19 mouse cellular contexts compared by ENCODE assay signal in the genomic region with DNA sequence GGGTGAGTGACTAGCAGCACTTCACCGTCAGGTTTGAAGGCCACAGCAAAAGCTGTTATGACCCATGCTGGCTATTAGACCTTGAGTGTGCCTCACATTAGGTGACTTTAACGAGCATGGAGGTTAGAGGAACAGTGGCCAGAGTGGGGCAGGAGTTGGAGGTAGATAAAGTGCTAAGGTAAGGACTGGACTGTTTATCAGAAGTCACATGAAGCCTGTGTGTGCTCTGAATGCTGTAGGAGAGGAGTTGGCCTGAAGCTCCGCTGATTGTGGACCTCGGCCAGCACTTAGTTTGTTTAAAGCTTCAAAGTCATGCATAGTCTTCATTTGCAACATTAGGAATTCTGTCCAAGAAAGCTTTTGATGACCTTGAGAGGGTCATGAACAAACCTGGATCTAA. TPM values are rescaled to one million over a fixed set of nuclear protein-coding genes. Genes with fewer than 3 reads are reported as not detected.
A peak's percentile ranks its signal among the peaks of the same experiment; 100 is the strongest.
DNase-seq lines count a peak whose midpoint lies in the region; ATAC-seq and TF ChIP-seq lines count a peak whose summit lies in the region.
"Had no signal": no experiment of that assay in that cellular context is flagged by ENCODE, and none has a peak within 500 bp of the region (broad histone marks: within the 10 kb centered on the region; RNA-seq: fewer than 3 reads in every experiment).

No protein-coding gene starts in this region.

- peak; percentile 13 for DNase-seq in adrenal gland, adult 2 months
- DNase-seq in adrenal gland, adult 18-20 months (ENCODE audit: low spot score in 2 of 2), result no peak
- peak; percentile 15 for DNase-seq in kidney, adult 18-20 months
- DNase-seq in liver, postnatal 0 days, result no peak
- no peak for DNase-seq in left cerebral cortex, adult 18-20 months (ENCODE audit: low spot score in 2 of 2)
- DNase-seq: B cell, adult 2 months; cerebellum, adult 2 months; cerebellum, postnatal 10 days; gastrocnemius, adult 2 months; gastrocnemius, postnatal 25 days; heart, postnatal 4 days had no signal

- no peak for TF ChIP-seq EP300 in liver, postnatal 0 days (IDR thresholded peaks at IDR 0.05; ENCODE audit: low read depth)

- 84% methylated on average over 4 of the region's 4 CpGs for WGBS in kidney, embryonic 15.5 days
- 57% methylated on average over 4 of the region's 4 CpGs for WGBS in liver, postnatal 0 days (ENCODE audit: insufficient replicate concordance)
- 56% methylated on average over 4 of the region's 4 CpGs for WGBS in liver, embryonic 12.5 days (ENCODE audit: insufficient replicate concordance)

- no peak overlapping the region for H3K4me3 ChIP-seq in kidney, embryonic 15.5 days (replicated peaks)
- H3K4me3 ChIP-seq in liver, postnatal 0 days (ENCODE audit: low read depth, low read length), result no peak overlapping the region
- no peak overlapping the region for H3K4me3 ChIP-seq in liver, embryonic 12.5 days
- H3K4me3 ChIP-seq: embryonic facial prominence, embryonic 10.5 days; gastrocnemius, adult 2 months; hindbrain, embryonic 12.5 days had no signal

- TF ChIP-seq CTCF in liver, postnatal 0 days (IDR thresholded peaks at IDR 0.05; ENCODE audit: low read depth), result no peak

- peaks cover 8% of the 10 kb centered on the region; the same call in 1 of the 2 replicates for H3K36me3 ChIP-seq in kidney, embryonic 15.5 days
- no peaks in the 10 kb centered on the region; the same call in 1 of the 2 replicates for H3K36me3 ChIP-seq in liver, postnatal 0 days (replicated peaks; ENCODE audit: insufficient read depth, low read length)
- no peaks in the 10 kb centered on the region for H3K36me3 ChIP-seq in liver, embryonic 12.5 days
- H3K36me3 ChIP-seq: hindbrain, embryonic 12.5 days had no signal

- H3K4me2 ChIP-seq in kidney, embryonic 15.5 days, result no peak overlapping the region
- H3K4me2 ChIP-seq in liver, postnatal 0 days (ENCODE audit: low read depth, low read length), result no peak overlapping the region
- no peak overlapping the region for H3K4me2 ChIP-seq in liver, embryonic 12.5 days
- H3K4me2 ChIP-seq: hindbrain, embryonic 12.5 days had no signal

- no peak for ATAC-seq in kidney, embryonic 15.5 days (replicated peaks; ENCODE audit: low FRiP score)
- ATAC-seq in liver, postnatal 0 days, result 0 out of 2 replicates have a peak, but pooled peaks have one; percentile 35
- no peak for ATAC-seq in liver, embryonic 12.5 days
- ATAC-seq: CD4-positive, CD25-positive, alpha-beta regulatory T cell, adult 4 months; forebrain, embryonic 14.5 days; hindbrain, embryonic 16.5 days had no signal

- H3K27me3 ChIP-seq in kidney, embryonic 15.5 days, result no peaks in the 10 kb centered on the region
- no peaks in the 10 kb centered on the region for H3K27me3 ChIP-seq in liver, postnatal 0 days (ENCODE audit: insufficient read depth, low read length)
- no peaks in the 10 kb centered on the region for H3K27me3 ChIP-seq in liver, embryonic 12.5 days (replicated peaks)
- H3K27me3 ChIP-seq: hindbrain, embryonic 12.5 days had no signal

- H3K9ac ChIP-seq in kidney, embryonic 15.5 days, result no peak overlapping the region
- no peak overlapping the region for H3K9ac ChIP-seq in liver, postnatal 0 days (replicated peaks)
- no peak overlapping the region for H3K9ac ChIP-seq in liver, embryonic 12.5 days
- H3K9ac ChIP-seq: hindbrain, embryonic 12.5 days had no signal

- H3K4me1 ChIP-seq in kidney, embryonic 15.5 days, result no peaks in the 10 kb centered on the region
- H3K4me1 ChIP-seq in liver, postnatal 0 days (ENCODE audit: insufficient read depth), result no peaks in the 10 kb centered on the region; the same call in none of the 2 replicates
- H3K4me1 ChIP-seq in liver, embryonic 12.5 days, result no peaks in the 10 kb centered on the region
- H3K4me1 ChIP-seq: embryonic facial prominence, embryonic 10.5 days; hindbrain, embryonic 12.5 days had no signal

- H3K9me3 ChIP-seq in kidney, embryonic 15.5 days (replicated peaks), result no peaks in the 10 kb centered on the region
- no peaks in the 10 kb centered on the region for H3K9me3 ChIP-seq in liver, postnatal 0 days (ENCODE audit: low read length)
- H3K9me3 ChIP-seq in liver, embryonic 12.5 days (replicated peaks), result no peaks in the 10 kb centered on the region
- H3K9me3 ChIP-seq: embryonic facial prominence, embryonic 10.5 days; G1E; hindbrain, embryonic 12.5 days had no signal

- no peak overlapping the region for H3K27ac ChIP-seq in kidney, embryonic 15.5 days
- no peak overlapping the region for H3K27ac ChIP-seq in liver, postnatal 0 days (ENCODE audit: low read depth)
- H3K27ac ChIP-seq in liver, embryonic 12.5 days, result no peak overlapping the region
- H3K27ac ChIP-seq: embryonic facial prominence, embryonic 10.5 days; gastrocnemius, adult 2 months; hindbrain, embryonic 12.5 days had no signal

RNA-seq across cellular contexts. Expression of a gene that starts 26.4 kb away (rescaled TPM):
- 100 to 1,000 TPM; 100 to 104 TPM for total RNA-seq in adrenal gland, adult 2 months (2021)
- 19.8 and 20.7 TPM in 2 replicates for polyA plus RNA-seq in adrenal gland, adult 2 months (2012; rRNA removed)
- total RNA-seq in adrenal gland, adult 18-20 months (2021), result 100 to 1,000 TPM in 1 of 2 experiments, 10 to 100 TPM in 1; 75.3 to 113 TPM
- 46.9 and 51.6 TPM in 2 replicates for polyA plus RNA-seq in kidney, embryonic 15.5 days (2015; fragmentation: Nextera tagmentation; extraction: Ambion mirVana)
- polyA plus RNA-seq in liver, postnatal 0 days (2015; fragmentation: Nextera tagmentation; extraction: Ambion mirVana), result 123 and 134 TPM in 2 replicates
- 22.4 and 24.2 TPM in 2 replicates for polyA plus RNA-seq in liver, embryonic 12.5 days (2016; fragmentation: Nextera tagmentation; extraction: Ambion mirVana)
- total RNA-seq in left cerebral cortex, adult 18-20 months (2021), result 10 to 100 TPM; 38.8 to 41.7 TPM

Comparison
In these comparisons a context has a peak if more than half of its experiments do, and no peak if none do; other contexts are left out.
1. DNase-seq: peak in adrenal gland, adult 2 months (single experiment) and kidney, adult 18-20 months (single experiment); none in adrenal gland, adult 18-20 months (0 of 2), liver, postnatal 0 days (single experiment) and left cerebral cortex, adult 18-20 months (0 of 2).